Mouse (Mus musculus) intestine, embryonic 16.5 days (tissue): ENCODE results near the gene Wbp11. TPM values are rescaled to one million over a fixed set of nuclear protein-coding genes. Genes with fewer than 3 reads are reported as not detected.
A peak's percentile ranks its signal among the peaks of the same experiment; 100 is the strongest.
"Not testable (repeated sequence)": the region's sequence is repeated elsewhere in the genome, so short reads cannot be mapped to it uniquely, and the experiment has no call there.

Source experiments
- ATAC-seq: fragments of 200-750 bp; cut with Nextera tagmentation; 2 replicates; pipeline ENCODE4 v1.8.0; 2017; ENCODE audit warnings: moderate TSS enrichment, moderate library complexity
- H3K27ac ChIP-seq: fragments of 300-500 bp; sonication (generic); 2 replicates; pipeline ENCODE4 v1.5.1; 2014; ENCODE audit warnings: mild to moderate bottlenecking, low read length
- H3K27me3 ChIP-seq: fragments of 300-500 bp; sonication (generic); replicated peaks from 2 replicates; pipeline ENCODE4 v1.6.1; 2014; ENCODE audit warnings: low read length, control low read depth, mixed read lengths; ENCODE audit not compliant: control insufficient read depth, insufficient read depth
- H3K36me3 ChIP-seq: fragments of 300-500 bp; sonication (generic); 2 replicates; pipeline ENCODE4 v1.6.1; 2014; ENCODE audit warnings: low read length, control low read depth; ENCODE audit not compliant: control insufficient read depth, insufficient read depth
- H3K4me1 ChIP-seq: fragments of 300-500 bp; sonication (generic); 2 replicates; pipeline ENCODE4 v1.6.1; 2014; ENCODE audit warnings: low read length, control low read depth, mixed read lengths; ENCODE audit not compliant: control insufficient read depth, insufficient read depth
- H3K4me2 ChIP-seq: fragments of 300-500 bp; sonication (generic); 2 replicates; pipeline ENCODE4 v1.6.1; 2014; ENCODE audit warnings: low read depth, low read length, control low read depth
- H3K4me3 ChIP-seq: fragments of 300-500 bp; sonication (generic); 2 replicates; pipeline ENCODE4 v1.5.1; 2014; ENCODE audit warnings: mild to moderate bottlenecking, low read length
- H3K9ac ChIP-seq: fragments of 300-500 bp; sonication (generic); 2 replicates; pipeline ENCODE4 v1.6.1; 2014; ENCODE audit warnings: low read depth, low read length
- H3K9me3 ChIP-seq: fragments of 300-500 bp; sonication (generic); 2 replicates; pipeline ENCODE4 v1.6.1; 2016; ENCODE audit warnings: low read length, control low read depth; ENCODE audit not compliant: control insufficient read depth
- WGBS: fragments of 180-500 bp; shearing (Covaris S2); extraction: QIAGEN DNeasy Blood & Tissue Kit; methylation state at CpG from one replicate; pipeline ENCODE4 v1.1.7; 2014; 5-methylcytosine and 5-hydroxymethylcytosine counted together
- polyA plus RNA-seq: library from polyadenylated mRNA; unstranded; fragments of >200 nt; fragmentation: Nextera tagmentation; extraction: Ambion mirVana; gene quantifications from 2 replicates; pipeline ENCODE4 v1.2.1, GENCODE M21; 2015

Gene Wbp11
- polyA plus RNA-seq, 1 experiment from 2014 or later = 82.1 TPM

DNA sequence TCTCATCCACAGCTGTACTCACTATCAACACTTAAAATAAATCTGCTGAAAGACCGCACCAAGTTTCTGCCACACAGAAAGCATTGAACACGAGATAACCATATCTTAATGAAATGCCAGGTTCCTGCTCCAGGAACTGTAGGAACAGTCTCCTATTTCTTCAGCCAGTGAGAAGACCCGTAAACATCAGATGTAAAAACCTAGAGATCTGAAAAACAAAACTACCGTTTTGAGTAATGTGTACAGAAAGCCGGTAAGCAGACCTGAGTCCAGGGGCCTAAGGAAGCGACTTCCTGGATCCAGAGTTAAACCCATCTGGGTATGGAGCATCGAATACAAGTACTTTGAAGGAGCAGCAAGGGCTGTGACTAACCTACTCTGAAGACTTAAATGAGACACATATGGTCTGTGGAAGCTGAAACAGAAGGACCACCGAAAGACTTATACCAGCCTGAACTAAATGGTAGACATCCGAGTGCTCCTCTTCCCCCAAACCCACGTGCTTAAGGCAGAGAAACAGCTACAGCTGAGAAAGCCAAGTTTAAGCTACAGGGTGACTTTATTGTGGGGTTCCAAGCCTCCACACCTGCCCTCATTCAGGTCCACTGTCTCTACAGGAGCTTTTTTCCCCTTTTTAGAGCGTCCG is 24.8 kb downstream of the Wbp11 start:
- peaks cover 13% of the 10 kb centered on the region for H3K4me1 ChIP-seq
- H3K9me3 ChIP-seq = no peaks in the 10 kb centered on the region
- peak overlapping the region; percentile 100 for H3K27ac ChIP-seq
- ATAC-seq = 0 out of 2 replicates have a peak, but pooled peaks have one; percentile 4
- peak overlapping the region; percentile 98 for H3K9ac ChIP-seq
- no peaks in the 10 kb centered on the region for H3K36me3 ChIP-seq
- 15% methylated on average over 12 of the region's 12 CpGs for WGBS
- peak overlapping the region; percentile 81 for H3K4me3 ChIP-seq
- H3K4me2 ChIP-seq = peak overlapping the region; percentile 88
- H3K27me3 ChIP-seq = no peaks in the 10 kb centered on the region

DNA sequence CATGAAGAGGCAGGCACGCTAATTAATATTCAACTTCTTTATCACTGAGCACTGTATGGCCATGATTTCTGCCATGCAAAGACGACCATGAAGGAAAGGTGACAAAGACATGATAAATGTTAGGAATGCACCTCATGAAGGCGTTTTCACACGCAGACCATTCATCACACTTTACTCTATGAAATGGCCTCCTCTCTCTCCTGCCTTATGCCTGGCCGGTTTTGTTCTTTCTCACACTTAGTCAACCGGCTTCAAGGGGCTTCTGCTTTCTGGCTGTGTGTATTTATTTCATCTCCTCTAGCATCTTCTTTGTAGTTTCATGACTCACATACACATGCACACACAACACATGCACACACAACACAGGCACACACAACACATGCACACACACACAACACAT is 26.8 kb downstream of the Wbp11 start:
- H3K4me1 ChIP-seq = peaks cover 8% of the 10 kb centered on the region
- no peak overlapping the region for H3K4me3 ChIP-seq
- no peaks in the 10 kb centered on the region for H3K27me3 ChIP-seq

GRCm38 (mm10) chr6:136800710-136801109 is 27.3 kb downstream of the Wbp11 start:
- H3K4me3 ChIP-seq = no peak overlapping the region
- no peak for ATAC-seq
- no peak overlapping the region for H3K27ac ChIP-seq
- H3K36me3 ChIP-seq = no peaks in the 10 kb centered on the region
- no peak overlapping the region for H3K4me2 ChIP-seq
- H3K9ac ChIP-seq = no peak overlapping the region
- WGBS = 85% methylated on average over 8 of the region's 8 CpGs
- peaks cover 8% of the 10 kb centered on the region for H3K4me1 ChIP-seq
- no peaks in the 10 kb centered on the region for H3K27me3 ChIP-seq
- H3K9me3 ChIP-seq = no peaks in the 10 kb centered on the region

More for the DNA sequence above, 26.8 kb downstream of the Wbp11 start:
- Histone ChIP-seq H3K36me3 (no peaks in the 10 kb centered on the region), H3K27ac (no peak overlapping the region), H3K9me3 (no peaks in the 10 kb centered on the region), H3K9ac (no peak overlapping the region), H3K4me2 (no peak overlapping the region)
- ATAC-seq = no peak
- 67% methylated on average over 6 of the region's 6 CpGs for WGBS

- ATAC-seq = peak; percentile 55; the same call in 1 of the 2 replicates
- not testable (repeated sequence) for H3K27me3 ChIP-seq
Measured at GRCm38 (mm10) chr6:136797874-136798693, 29.9 kb downstream of the Wbp11 start.

DNA sequence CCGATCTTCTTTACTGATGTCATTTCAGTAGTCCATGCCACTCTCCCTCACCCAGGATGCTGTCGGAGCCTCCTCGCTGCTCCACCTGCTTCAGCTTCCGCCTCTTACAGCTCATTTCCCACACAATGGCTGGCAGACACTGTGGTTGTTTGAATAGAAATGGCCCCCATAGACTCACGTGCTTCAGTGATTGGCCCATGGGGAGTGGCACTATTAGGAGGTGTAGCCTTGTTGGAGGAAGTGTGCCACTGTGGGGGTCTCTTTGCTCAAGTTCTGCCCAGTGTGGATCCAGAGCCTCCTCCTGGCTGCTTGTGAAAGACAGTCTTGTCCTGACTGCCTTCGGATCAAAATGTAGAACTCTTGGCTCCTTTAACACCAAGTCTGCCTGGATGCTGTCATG is 32.2 kb downstream of the Wbp11 start:
- Histone ChIP-seq H3K9me3 (no peaks in the 10 kb centered on the region), H3K9ac (no peak overlapping the region), H3K4me3 (no peak overlapping the region), H3K27ac (no peak overlapping the region), H3K27me3 (no peaks in the 10 kb centered on the region), H3K36me3 (no peaks in the 10 kb centered on the region), H3K4me1 (peaks cover 10% of the 10 kb centered on the region), H3K4me2 (no peak overlapping the region)
- no peak for ATAC-seq
- WGBS = 70% methylated on average over 6 of the region's 6 CpGs

More at GRCm38 (mm10) chr6:136797874-136798693, 29.9 kb downstream of the Wbp11 start:
- H3K4me2 ChIP-seq, H3K36me3 ChIP-seq, H3K4me1 ChIP-seq, H3K27ac ChIP-seq, H3K4me3 ChIP-seq, H3K9me3 ChIP-seq, H3K9ac ChIP-seq: not testable (repeated sequence)
- 91% methylated on average over 3 of the region's 3 CpGs for WGBS

DNA sequence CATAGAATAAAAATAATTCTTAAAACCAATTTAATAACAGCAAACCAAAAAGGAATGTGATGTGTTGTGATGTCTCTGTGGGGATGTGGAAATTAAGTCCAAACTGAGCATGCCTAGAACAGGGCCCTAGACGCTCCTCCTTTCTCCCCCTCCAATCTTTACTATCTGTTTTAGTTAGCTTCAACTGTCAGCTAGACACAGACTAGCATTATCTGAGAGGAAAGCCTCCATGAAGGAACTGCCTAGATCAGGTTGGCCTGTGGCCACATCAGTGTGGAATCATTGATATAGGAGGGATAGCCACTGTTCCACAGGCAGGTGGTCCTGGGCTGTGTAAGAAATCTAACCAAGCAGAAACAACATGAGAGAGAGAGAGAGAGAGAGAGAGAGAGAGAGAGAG is 32.9 kb downstream of the Wbp11 start:
- ATAC-seq = no peak
- peaks cover 10% of the 10 kb centered on the region for H3K4me1 ChIP-seq
- H3K4me2 ChIP-seq = no peak overlapping the region
- no peak overlapping the region for H3K27ac ChIP-seq
- H3K9ac ChIP-seq = no peak overlapping the region
- H3K9me3 ChIP-seq = no peaks in the 10 kb centered on the region
- H3K27me3 ChIP-seq = no peaks in the 10 kb centered on the region
- H3K36me3 ChIP-seq = no peaks in the 10 kb centered on the region
- 53% methylated on average over 1 of the region's 1 CpGs for WGBS
- no peak overlapping the region for H3K4me3 ChIP-seq

- Histone ChIP-seq H3K9me3 (no peaks in the 10 kb centered on the region), H3K4me3 (peak overlapping the region; percentile 47), H3K4me2 (peak overlapping the region; percentile 92), H3K36me3 (no peaks in the 10 kb centered on the region), H3K9ac (peak overlapping the region; percentile 68), H3K27ac (peak overlapping the region; percentile 40), H3K4me1 (peaks cover 10% of the 10 kb centered on the region), H3K27me3 (no peaks in the 10 kb centered on the region)
- under 1% methylated on average over 22 of the region's 24 CpGs for WGBS
- peak; percentile 51 for ATAC-seq
Measured at GRCm38 (mm10) chr6:136793831-136794525, 34.1 kb downstream of the Wbp11 start.

GRCm38 (mm10) chr6:136792884-136793758 is 34.9 kb downstream of the Wbp11 start:
- Histone ChIP-seq H3K4me3 (peak overlapping the region; percentile 47), H3K4me2 (peak overlapping the region; percentile 92), H3K27me3 (no peaks in the 10 kb centered on the region), H3K4me1 (peaks cover 10% of the 10 kb centered on the region), H3K27ac (peak overlapping the region; percentile 13; the same call in 1 of the 2 replicates), H3K9me3 (no peaks in the 10 kb centered on the region), H3K9ac (peak overlapping the region; percentile 68), H3K36me3 (no peaks in the 10 kb centered on the region)
- no peak for ATAC-seq
- 33% methylated on average over 16 of the region's 16 CpGs for WGBS
